Mouse (Mus musculus) stomach, postnatal 0 days (tissue): ENCODE measurements around the gene Crtc3. TPM values are rescaled to one million over a fixed set of nuclear protein-coding genes. Genes with fewer than 3 reads are reported as not detected.

Experiments used
- ATAC-seq: fragments of 200-750 bp; cut with Nextera tagmentation; 2 replicates; pipeline ENCODE4 v1.8.0; 2017; ENCODE audit not compliant: low FRiP score, low TSS enrichment
- DNase-seq: peaks from one replicate; pipeline ENCODE4 v3.0.0-alpha.2; 2016; ENCODE audit warnings: low spot score
- H3K27ac ChIP-seq: fragments of 300-500 bp; sonication (generic); replicated peaks from 2 replicates; pipeline ENCODE4 v1.5.1; 2014; ENCODE audit warnings: mild to moderate bottlenecking, control low read depth
- H3K27me3 ChIP-seq: fragments of 300-500 bp; sonication (generic); 2 replicates; pipeline ENCODE4 v1.6.1; 2014; ENCODE audit warnings: low read length; ENCODE audit not compliant: control insufficient read depth, insufficient read depth
- H3K36me3 ChIP-seq: fragments of 300-500 bp; sonication (generic); 2 replicates; pipeline ENCODE4 v1.6.1; 2014; ENCODE audit warnings: low read length, mixed read lengths; ENCODE audit not compliant: control insufficient read depth, insufficient read depth
- H3K4me1 ChIP-seq: fragments of 300-500 bp; sonication (generic); replicated peaks from 2 replicates; pipeline ENCODE4 v1.6.1; 2014; ENCODE audit warnings: antibody characterized with exemption; ENCODE audit not compliant: control insufficient read depth, insufficient read depth
- H3K4me2 ChIP-seq: fragments of 300-500 bp; sonication (generic); replicated peaks from 2 replicates; pipeline ENCODE4 v1.6.1; 2014; ENCODE audit warnings: low read depth, mild to moderate bottlenecking, control low read depth, moderate library complexity
- H3K4me3 ChIP-seq: fragments of 300-500 bp; sonication (generic); 2 replicates; pipeline ENCODE4 v1.5.1; 2014; ENCODE audit warnings: low read depth, low read length, control low read depth
- H3K9ac ChIP-seq: fragments of 300-500 bp; sonication (generic); 2 replicates; pipeline ENCODE4 v1.6.1; 2014; ENCODE audit warnings: mild to moderate bottlenecking, low read length, control low read depth, mixed read lengths
- H3K9me3 ChIP-seq: fragments of 300-500 bp; sonication (generic); 2 replicates; pipeline ENCODE4 v1.6.1; 2016; ENCODE audit warnings: low read length; ENCODE audit not compliant: control insufficient read depth
- CTCF ChIP-seq: IDR thresholded peaks from 2 replicates; pipeline ENCODE4 v1.5.1; 2016; ENCODE audit warnings: antibody characterized with exemption, low read depth, mild to moderate bottlenecking, moderate library complexity
- EP300 ChIP-seq: optimal IDR thresholded peaks from 2 replicates; pipeline ENCODE3; 2016; ENCODE audit warnings: antibody characterized with exemption
- WGBS: fragments of 180-500 bp; shearing (Covaris S2); extraction: QIAGEN DNeasy Blood & Tissue Kit; methylation state at CpG from one replicate; pipeline ENCODE4 v1.1.7; 2014; 5-methylcytosine and 5-hydroxymethylcytosine counted together
- polyA plus RNA-seq: library from polyadenylated mRNA; unstranded; fragments of >200 nt; fragmentation: Nextera tagmentation; extraction: Ambion mirVana; gene quantifications from 2 replicates; pipeline ENCODE4 v1.2.1, GENCODE M21; 2015

The Crtc3 gene
- polyA plus RNA-seq, 1 experiment from 2014 or later: 8.8 TPM

GRCm38 (mm10) chr7:80642976-80643666 lies 45.6 kb downstream of the Crtc3 start:
- no peak overlapping the region for H3K27ac ChIP-seq
- no peaks in the 10 kb centered on the region for H3K9me3 ChIP-seq
- H3K9ac ChIP-seq: no peak overlapping the region
- DNase-seq: no peak
- H3K4me2 ChIP-seq: no peak overlapping the region
- H3K36me3 ChIP-seq: no peaks in the 10 kb centered on the region
- TF ChIP-seq CTCF (no peak), EP300 (no peak)
- no peak overlapping the region for H3K4me3 ChIP-seq
- 60% methylated on average over 8 of the region's 8 CpGs for WGBS
- H3K27me3 ChIP-seq: no peaks in the 10 kb centered on the region
- no peak for ATAC-seq
- H3K4me1 ChIP-seq: peaks cover 3% of the 10 kb centered on the region; the same call in 1 of the 2 replicates

DNA sequence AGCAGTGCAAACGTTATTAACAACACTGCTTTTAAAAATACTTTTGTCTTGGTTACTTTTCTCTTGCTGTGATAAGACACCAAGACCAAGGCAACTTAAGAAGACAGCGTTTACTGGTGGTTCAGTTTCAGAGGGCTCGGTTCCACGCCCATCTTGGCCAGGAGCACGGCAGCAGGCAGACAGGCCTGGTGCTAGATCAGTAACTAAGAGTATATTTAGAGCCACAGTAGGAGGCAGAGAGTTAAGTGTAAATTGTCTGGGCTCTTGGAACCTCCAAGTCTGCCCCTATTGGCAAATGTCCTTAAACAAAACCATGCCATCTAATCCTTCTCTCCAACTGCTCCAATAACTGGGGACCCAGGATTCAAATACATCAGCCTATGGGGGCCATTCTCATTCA lies 46.1 kb downstream of the Crtc3 start:
- ATAC-seq (no peak), DNase-seq (no peak)
- H3K9ac ChIP-seq: no peak overlapping the region
- no peak overlapping the region for H3K4me2 ChIP-seq
- no peak overlapping the region for H3K4me3 ChIP-seq
- no peaks in the 10 kb centered on the region for H3K27me3 ChIP-seq
- no peak overlapping the region for H3K27ac ChIP-seq
- H3K36me3 ChIP-seq: no peaks in the 10 kb centered on the region
- no peaks in the 10 kb centered on the region for H3K9me3 ChIP-seq
- no peak for TF ChIP-seq CTCF
- TF ChIP-seq EP300: no peak
- WGBS: 50% methylated on average over 5 of the region's 5 CpGs
- peaks cover 3% of the 10 kb centered on the region; the same call in 1 of the 2 replicates for H3K4me1 ChIP-seq

DNA sequence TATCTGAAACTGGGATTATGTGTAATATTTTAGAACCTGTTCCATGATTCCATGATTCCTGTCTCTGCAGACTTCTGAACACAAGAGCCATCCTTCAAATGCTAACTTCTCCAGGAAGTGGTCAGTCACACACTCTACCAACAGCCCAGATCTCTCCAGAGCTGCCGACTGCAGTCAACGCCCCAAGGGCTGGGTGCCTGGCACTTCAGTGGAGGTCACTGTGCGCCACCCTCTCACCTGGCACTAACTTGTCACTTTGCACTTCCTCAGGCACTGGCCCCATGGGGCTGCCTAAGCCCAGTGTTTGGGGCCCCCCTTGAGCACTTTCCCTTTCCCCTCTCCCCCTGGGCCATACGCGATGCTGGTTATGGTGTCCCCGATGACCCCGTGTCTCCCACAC lies 46.8 kb downstream of the Crtc3 start:
- Histone ChIP-seq H3K4me2 (no peak overlapping the region), H3K36me3 (no peaks in the 10 kb centered on the region), H3K27me3 (no peaks in the 10 kb centered on the region), H3K27ac (0 out of 2 replicates have a peak overlapping the region, but pooled peaks have one; percentile 13), H3K4me1 (peaks cover 5% of the 10 kb centered on the region; the same call in 1 of the 2 replicates), H3K4me3 (no peak overlapping the region), H3K9ac (no peak overlapping the region), H3K9me3 (no peaks in the 10 kb centered on the region)
- no peak for TF ChIP-seq EP300
- TF ChIP-seq CTCF: no peak
- ATAC-seq (0 out of 2 replicates have a peak, but pooled peaks have one; percentile 40), DNase-seq (no peak)
- WGBS: 70% methylated on average over 7 of the region's 7 CpGs

GRCm38 (mm10) chr7:80641497-80641896 lies 47.2 kb downstream of the Crtc3 start:
- DNase-seq: no peak
- TF ChIP-seq CTCF (no peak), EP300 (no peak)
- 15% methylated on average over 4 of the region's 4 CpGs for WGBS

DNA sequence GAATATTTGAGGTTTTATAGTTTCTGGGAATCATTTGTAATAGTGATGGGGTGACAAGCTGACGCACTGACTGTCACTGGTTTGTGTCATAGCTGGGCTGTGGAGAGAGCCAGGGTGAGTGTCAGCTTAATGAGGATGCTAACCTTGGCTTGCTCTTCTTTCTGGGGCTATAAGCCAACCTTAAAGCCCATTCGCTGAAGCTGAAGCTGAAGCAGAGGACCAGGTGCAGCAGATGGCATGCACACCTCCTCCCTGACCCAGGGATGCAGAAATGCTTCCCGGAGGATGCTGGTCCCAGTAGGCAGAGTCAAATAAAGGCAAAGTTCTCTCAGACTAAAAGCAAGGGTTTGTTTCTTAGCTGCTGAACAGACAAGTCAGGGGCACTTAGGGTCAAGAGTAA lies 48.7 kb downstream of the Crtc3 start:
- Histone ChIP-seq H3K27ac (no peak overlapping the region), H3K27me3 (no peaks in the 10 kb centered on the region), H3K36me3 (no peaks in the 10 kb centered on the region), H3K4me3 (no peak overlapping the region), H3K9me3 (no peaks in the 10 kb centered on the region), H3K9ac (no peak overlapping the region), H3K4me2 (no peak overlapping the region), H3K4me1 (peaks cover 5% of the 10 kb centered on the region; the same call in 1 of the 2 replicates)
- 78% methylated on average over 3 of the region's 3 CpGs for WGBS
- ATAC-seq (no peak), DNase-seq (no peak)
- TF ChIP-seq CTCF: no peak
- no peak for TF ChIP-seq EP300

More at GRCm38 (mm10) chr7:80641497-80641896, 47.2 kb downstream of the Crtc3 start:
- Histone ChIP-seq H3K4me2 (no peak overlapping the region), H3K9ac (no peak overlapping the region), H3K4me1 (peaks cover 5% of the 10 kb centered on the region; the same call in 1 of the 2 replicates), H3K4me3 (no peak overlapping the region), H3K9me3 (no peaks in the 10 kb centered on the region), H3K27me3 (no peaks in the 10 kb centered on the region), H3K36me3 (no peaks in the 10 kb centered on the region), H3K27ac (0 out of 2 replicates have a peak overlapping the region, but pooled peaks have one; percentile 13)
- no peak for ATAC-seq

DNA sequence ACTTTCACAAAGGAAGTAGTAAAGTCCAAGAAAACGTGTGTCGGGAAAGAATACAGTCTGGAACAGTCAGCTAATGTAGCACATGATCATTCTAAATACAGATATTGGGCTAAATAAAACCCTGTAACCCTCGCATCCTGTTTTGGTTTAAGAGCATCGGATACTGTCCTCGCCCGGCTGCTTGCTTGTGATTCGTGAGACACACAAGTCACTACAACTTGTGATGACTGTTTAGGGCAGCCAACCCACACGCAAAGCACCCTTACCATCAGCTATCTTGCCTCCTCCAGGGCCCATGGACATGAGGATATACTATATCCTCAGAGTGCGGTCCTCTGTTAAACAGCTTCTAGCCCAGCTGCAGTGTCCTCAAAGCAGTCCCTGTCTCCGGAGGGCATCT lies 50.2 kb downstream of the Crtc3 start:
- no peak overlapping the region for H3K4me2 ChIP-seq
- H3K27ac ChIP-seq: no peak overlapping the region
- ATAC-seq (no peak), DNase-seq (no peak)
- 74% methylated on average over 10 of the region's 10 CpGs for WGBS
- H3K36me3 ChIP-seq: no peaks in the 10 kb centered on the region
- H3K9me3 ChIP-seq: no peaks in the 10 kb centered on the region
- H3K4me1 ChIP-seq: peaks cover 5% of the 10 kb centered on the region; the same call in 1 of the 2 replicates
- no peak overlapping the region for H3K4me3 ChIP-seq
- no peak overlapping the region for H3K9ac ChIP-seq
- TF ChIP-seq CTCF (no peak), EP300 (no peak)
- no peaks in the 10 kb centered on the region for H3K27me3 ChIP-seq
